Mouse (Mus musculus): ENCODE data around the gene Cnih3. TPM values are rescaled to one million over a fixed set of nuclear protein-coding genes. Genes with fewer than 3 reads are reported as not detected.

The Cnih3 gene
- total and polyA plus RNA-seq, 3 experiments, result 0.04 TPM; not detected in 2

DNA sequence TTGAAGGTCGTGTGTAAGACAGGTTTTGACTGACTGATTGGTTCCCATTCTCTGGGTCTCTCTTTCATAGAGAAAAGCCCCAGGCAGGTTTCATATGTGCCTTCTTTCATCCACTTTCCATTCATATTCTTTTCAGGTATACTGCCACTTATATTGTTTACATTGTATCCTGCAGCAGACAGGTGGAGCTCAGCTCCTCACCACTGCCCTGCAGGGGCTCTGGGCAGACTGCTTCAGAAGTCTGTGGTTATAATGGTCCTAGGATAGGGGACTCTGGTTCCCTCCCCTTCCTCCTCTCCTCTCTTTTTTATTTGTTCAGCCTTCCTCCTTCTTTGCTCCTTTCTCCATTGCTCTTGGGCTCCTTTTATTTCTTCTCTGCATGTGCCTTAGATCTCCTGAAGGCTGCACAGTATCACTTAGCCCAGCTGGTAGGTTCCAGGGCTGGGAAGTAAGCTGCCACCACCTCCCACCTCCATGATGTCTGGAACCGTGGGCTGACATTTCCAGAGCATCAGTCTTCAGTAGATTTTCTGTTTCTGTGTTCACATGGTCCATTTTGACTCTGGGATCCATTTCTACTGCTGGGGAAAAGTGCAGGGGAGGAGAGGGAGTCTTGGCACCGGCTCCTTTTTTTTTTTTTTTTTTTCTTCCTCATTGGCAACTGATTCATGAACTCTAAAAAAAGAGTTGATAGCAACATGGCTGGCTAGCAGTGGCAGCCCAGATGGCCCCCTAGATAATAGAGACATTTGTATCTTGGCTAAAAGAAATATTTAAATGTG, 16.6 kb downstream of the Cnih3 start:
- Histone ChIP-seq H3K27me3 (ENCODE audit: control insufficient read depth, insufficient read depth, low read length) (no peaks in the 10 kb centered on the region), H3K36me3 (ENCODE audit: control insufficient read depth, insufficient read depth, low read length) (no peaks in the 10 kb centered on the region), H3K79me2 (replicated peaks; ENCODE audit: control insufficient read depth, insufficient read depth, low read length) (no peaks in the 10 kb centered on the region), H3K9ac (ENCODE audit: low read depth, low read length) (no peak overlapping the region), H3K27ac (no peak overlapping the region), H3K4me3 (no peak overlapping the region), H3K4me1 (ENCODE audit: control insufficient read depth, insufficient read depth, low read length) (no peaks in the 10 kb centered on the region)
- no peak for DNase-seq
- WGBS, result 30% methylated on average over 3 of the region's 3 CpGs
- TF ChIP-seq EP300 (IDR thresholded peaks at IDR 0.05; ENCODE audit: insufficient read depth, low read depth, low read length), result no peak
- no peak for TF ChIP-seq POLR2A (IDR thresholded peaks at IDR 0.05; ENCODE audit: insufficient read depth, low read depth, low read length)
- no peak for TF ChIP-seq CTCF (IDR thresholded peaks at IDR 0.05)
- intact Hi-C loops (cut with DNase I), result no loop called here

- intact Hi-C loops (cut with DNase I), result no loop called here
These were observed 17.9 kb downstream of the Cnih3 start for GRCm38 (mm10) chr1:181370370-181370769.

GRCm38 (mm10) chr1:181371226-181371625, 18.8 kb downstream of the Cnih3 start:
- 65% methylated on average over 4 of the region's 4 CpGs for WGBS
- Histone ChIP-seq H3K36me3 (ENCODE audit: control insufficient read depth, insufficient read depth, low read length) (no peaks in the 10 kb centered on the region), H3K79me2 (replicated peaks; ENCODE audit: control insufficient read depth, insufficient read depth, low read length) (no peaks in the 10 kb centered on the region), H3K4me3 (no peak overlapping the region), H3K27me3 (ENCODE audit: control insufficient read depth, insufficient read depth, low read length) (no peaks in the 10 kb centered on the region), H3K4me1 (ENCODE audit: control insufficient read depth, insufficient read depth, low read length) (no peaks in the 10 kb centered on the region), H3K9ac (ENCODE audit: low read depth, low read length) (no peak overlapping the region), H3K27ac (no peak overlapping the region)
- no peak for TF ChIP-seq EP300 (IDR thresholded peaks at IDR 0.05; ENCODE audit: insufficient read depth, low read depth, low read length)
- TF ChIP-seq CTCF (IDR thresholded peaks at IDR 0.05), result no peak
- TF ChIP-seq POLR2A (IDR thresholded peaks at IDR 0.05; ENCODE audit: insufficient read depth, low read depth, low read length), result no peak
- no peak for DNase-seq
- intact Hi-C loops (cut with DNase I), result no loop called here

More at GRCm38 (mm10) chr1:181370370-181370769, 17.9 kb downstream of the Cnih3 start:
- H3K27me3 ChIP-seq (ENCODE audit: control insufficient read depth, insufficient read depth, low read length), result no peaks in the 10 kb centered on the region
- H3K79me2 ChIP-seq (replicated peaks; ENCODE audit: control insufficient read depth, insufficient read depth, low read length), result no peaks in the 10 kb centered on the region
- no peaks in the 10 kb centered on the region for H3K36me3 ChIP-seq (ENCODE audit: control insufficient read depth, insufficient read depth, low read length)
- no peak overlapping the region for H3K27ac ChIP-seq
- no peaks in the 10 kb centered on the region for H3K4me1 ChIP-seq (ENCODE audit: control insufficient read depth, insufficient read depth, low read length)
- WGBS, result 63% methylated on average over 3 of the region's 3 CpGs
- TF ChIP-seq EP300 (IDR thresholded peaks at IDR 0.05; ENCODE audit: insufficient read depth, low read depth, low read length) (no peak), POLR2A (IDR thresholded peaks at IDR 0.05; ENCODE audit: insufficient read depth, low read depth, low read length) (no peak), CTCF (IDR thresholded peaks at IDR 0.05) (no peak)
- no peak overlapping the region for H3K9ac ChIP-seq (ENCODE audit: low read depth, low read length)
- H3K4me3 ChIP-seq, result no peak overlapping the region
- DNase-seq, result no peak

- no peak for DNase-seq
- no peak overlapping the region for H3K9ac ChIP-seq (ENCODE audit: low read depth, low read length)
- TF ChIP-seq EP300 (IDR thresholded peaks at IDR 0.05; ENCODE audit: insufficient read depth, low read depth, low read length), result no peak
- TF ChIP-seq CTCF (IDR thresholded peaks at IDR 0.05), result no peak
- TF ChIP-seq POLR2A (IDR thresholded peaks at IDR 0.05; ENCODE audit: insufficient read depth, low read depth, low read length), result no peak
- H3K4me3 ChIP-seq, result no peak overlapping the region
- 49% methylated on average over 6 of the region's 6 CpGs for WGBS
- no peaks in the 10 kb centered on the region for H3K36me3 ChIP-seq (ENCODE audit: control insufficient read depth, insufficient read depth, low read length)
- no peaks in the 10 kb centered on the region for H3K4me1 ChIP-seq (ENCODE audit: control insufficient read depth, insufficient read depth, low read length)
- H3K79me2 ChIP-seq (replicated peaks; ENCODE audit: control insufficient read depth, insufficient read depth, low read length), result no peaks in the 10 kb centered on the region
- intact Hi-C loops (cut with DNase I), result no loop called here
- H3K27ac ChIP-seq, result no peak overlapping the region
- no peaks in the 10 kb centered on the region for H3K27me3 ChIP-seq (ENCODE audit: control insufficient read depth, insufficient read depth, low read length)
These were observed 19.9 kb downstream of the Cnih3 start for GRCm38 (mm10) chr1:181372306-181372705.

- intact Hi-C loops (cut with DNase I), result no loop called here
These were observed 22.4 kb downstream of the Cnih3 start for GRCm38 (mm10) chr1:181374627-181375374.

GRCm38 (mm10) chr1:181376431-181376830, 24.0 kb downstream of the Cnih3 start:
- H3K27ac ChIP-seq, result no peak overlapping the region
- H3K27me3 ChIP-seq (ENCODE audit: control insufficient read depth, insufficient read depth, low read length), result no peaks in the 10 kb centered on the region
- no peak overlapping the region for H3K9ac ChIP-seq (ENCODE audit: low read depth, low read length)
- 34% methylated on average over 8 of the region's 8 CpGs for WGBS
- H3K36me3 ChIP-seq (ENCODE audit: control insufficient read depth, insufficient read depth, low read length), result no peaks in the 10 kb centered on the region
- H3K4me3 ChIP-seq, result no peak overlapping the region
- intact Hi-C loops (cut with DNase I), result no loop called here
- no peaks in the 10 kb centered on the region for H3K4me1 ChIP-seq (ENCODE audit: control insufficient read depth, insufficient read depth, low read length)
- TF ChIP-seq POLR2A (IDR thresholded peaks at IDR 0.05; ENCODE audit: insufficient read depth, low read depth, low read length) (no peak), EP300 (IDR thresholded peaks at IDR 0.05; ENCODE audit: insufficient read depth, low read depth, low read length) (no peak), CTCF (IDR thresholded peaks at IDR 0.05) (no peak)
- no peaks in the 10 kb centered on the region for H3K79me2 ChIP-seq (replicated peaks; ENCODE audit: control insufficient read depth, insufficient read depth, low read length)
- DNase-seq, result no peak

More at GRCm38 (mm10) chr1:181374627-181375374, 22.4 kb downstream of the Cnih3 start:
- Histone ChIP-seq H3K36me3 (ENCODE audit: control insufficient read depth, insufficient read depth, low read length) (no peaks in the 10 kb centered on the region), H3K4me3 (no peak overlapping the region), H3K9ac (ENCODE audit: low read depth, low read length) (no peak overlapping the region), H3K79me2 (replicated peaks; ENCODE audit: control insufficient read depth, insufficient read depth, low read length) (no peaks in the 10 kb centered on the region), H3K27ac (no peak overlapping the region), H3K4me1 (ENCODE audit: control insufficient read depth, insufficient read depth, low read length) (no peaks in the 10 kb centered on the region), H3K27me3 (ENCODE audit: control insufficient read depth, insufficient read depth, low read length) (no peaks in the 10 kb centered on the region)
- TF ChIP-seq POLR2A (IDR thresholded peaks at IDR 0.05; ENCODE audit: insufficient read depth, low read depth, low read length) (no peak), EP300 (IDR thresholded peaks at IDR 0.05; ENCODE audit: insufficient read depth, low read depth, low read length) (no peak), CTCF (IDR thresholded peaks at IDR 0.05) (no peak)
- DNase-seq, result no peak
- WGBS, result 86% methylated on average over 9 of the region's 9 CpGs

Measured in heart, adult 2 months (tissue).